Mouse (Mus musculus): ENCODE results near the gene Kcnj12. TPM values are rescaled to one million over a fixed set of nuclear protein-coding genes. Genes with fewer than 3 reads are reported as not detected.

The Kcnj12 gene
- total and polyA plus RNA-seq, 3 experiments: not detected

DNA sequence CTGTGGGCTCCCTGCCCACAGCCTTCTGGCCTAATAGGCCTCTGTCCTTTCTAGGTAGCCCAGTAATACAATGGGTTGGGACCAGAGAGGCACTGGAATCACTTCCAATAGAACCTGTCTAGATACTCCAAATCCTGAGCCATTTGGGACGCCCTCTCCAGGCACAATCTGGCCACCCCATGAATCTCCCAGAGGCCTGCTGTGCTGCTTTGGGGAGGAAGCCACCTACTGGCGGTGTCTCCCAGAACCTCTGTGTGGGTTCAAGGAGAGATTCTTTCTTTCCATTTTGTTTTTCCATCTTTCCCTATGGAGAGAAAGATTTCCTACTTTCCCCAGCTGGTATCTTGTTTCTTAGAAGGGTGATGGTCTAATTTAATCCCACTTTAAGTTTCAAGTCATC lies 46.1 kb upstream of the Kcnj12 start:
- H3K27ac ChIP-seq (ENCODE audit: insufficient read depth, low read depth): no peak overlapping the region
- no peak overlapping the region for H3K4me3 ChIP-seq (replicated peaks in 1 of 3; ENCODE audit: low read depth in 2 of 3, low read length in 2 of 3, poor library complexity in 1 of 3)
- in situ Hi-C loops (cut with MboI; ENCODE audit: low pct_ligation_motif_present, low pct_unique_long_range_greater_than_20kb, low sequenced_read_pairs) (no loop called here), dilution Hi-C loops (cut with MboI; ENCODE audit: extremely low pct_ligation_motif_present, extremely low pct_unique_long_range_greater_than_20kb, low sequenced_read_pairs) (no loop called here)
- H3K4me1 ChIP-seq (ENCODE audit: control insufficient read depth in 1 of 2, insufficient read depth in 2 of 2): peaks cover 0 to 21% of the 10 kb centered on the region in 2 experiments; a peak in 2 of 4 replicates
- no peak for DNase-seq (ENCODE audit: extremely low read depth)
- TF ChIP-seq SMC3 (IDR thresholded peaks at IDR 0.05; ENCODE audit: low read depth, low read length) (peak; percentile 37), USF2 (conservative IDR thresholded peaks at IDR 0.05; ENCODE audit: low read depth, low read length) (no peak), CTCF (conservative IDR thresholded peaks at IDR 0.05 in 1 of 2, IDR thresholded peaks at IDR 0.05 in 1 of 2; ENCODE audit: low read depth in 2 of 2, low read length in 2 of 2) (peak in 1 of 2 experiments; percentile 56; a peak in 2 of 4 replicates), CHD2 (IDR thresholded peaks at IDR 0.05; ENCODE audit: low read length) (no peak), JUN (IDR thresholded peaks at IDR 0.05; ENCODE audit: insufficient read depth, low read depth, low read length) (no peak), NELFE (IDR thresholded peaks at IDR 0.05; ENCODE audit: low read depth, low read length) (no peak), RAD21 (IDR thresholded peaks at IDR 0.05; ENCODE audit: low read depth, low read length) (peak; percentile 24), HCFC1 (IDR thresholded peaks at IDR 0.05; ENCODE audit: low read depth, low read length) (no peak)
- no peaks in the 10 kb centered on the region for H3K9me3 ChIP-seq (replicated peaks; ENCODE audit: low read length)
- H3K9ac ChIP-seq (ENCODE audit: insufficient read depth, low read depth): no peak overlapping the region
- no peak overlapping the region for H3K4me2 ChIP-seq (ENCODE audit: insufficient read depth, low read depth, poor library complexity, severe bottlenecking)
- no peaks in the 10 kb centered on the region for H3K27me3 ChIP-seq (replicated peaks)
- no peaks in the 10 kb centered on the region for H3K79me2 ChIP-seq (replicated peaks; ENCODE audit: control insufficient read depth, extremely low read depth, insufficient read depth, poor library complexity, severe bottlenecking)
- no peaks in the 10 kb centered on the region for H3K36me3 ChIP-seq (replicated peaks in 1 of 2; ENCODE audit: control insufficient read depth in 1 of 2, insufficient read depth in 1 of 2, low read length in 1 of 2)

DNA sequence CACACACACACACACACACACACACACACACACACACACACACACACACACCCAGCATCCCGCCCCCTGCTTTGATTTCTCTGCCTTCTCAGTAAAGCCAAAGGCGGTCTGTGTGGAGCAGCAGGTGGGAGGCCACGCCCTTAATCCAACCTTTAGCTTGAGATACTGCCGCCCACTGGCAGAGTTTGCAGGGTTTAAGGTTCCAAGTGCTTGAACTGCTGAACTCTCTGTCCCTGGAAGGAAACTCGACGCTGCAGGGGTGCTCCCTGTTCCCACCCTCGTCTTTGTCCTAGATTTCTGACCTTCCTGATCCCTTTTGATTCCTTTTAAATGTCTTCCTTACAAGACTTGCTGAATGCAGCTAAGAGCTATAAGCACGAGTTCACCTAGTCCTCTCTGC lies 45.6 kb upstream of the Kcnj12 start:
- peak; percentile 33 for DNase-seq (ENCODE audit: extremely low read depth)
- H3K4me3 ChIP-seq (replicated peaks in 1 of 3; ENCODE audit: low read depth in 2 of 3, low read length in 2 of 3, poor library complexity in 1 of 3): no peak overlapping the region
- no peak overlapping the region for H3K27ac ChIP-seq (ENCODE audit: insufficient read depth, low read depth)
- peaks cover 0 to 21% of the 10 kb centered on the region in 2 experiments; a peak in 2 of 4 replicates for H3K4me1 ChIP-seq (ENCODE audit: control insufficient read depth in 1 of 2, insufficient read depth in 2 of 2)
- in situ Hi-C loops (cut with MboI; ENCODE audit: low pct_ligation_motif_present, low pct_unique_long_range_greater_than_20kb, low sequenced_read_pairs) (no loop called here), dilution Hi-C loops (cut with MboI; ENCODE audit: extremely low pct_ligation_motif_present, extremely low pct_unique_long_range_greater_than_20kb, low sequenced_read_pairs) (no loop called here)
- H3K27me3 ChIP-seq (replicated peaks): no peaks in the 10 kb centered on the region
- H3K79me2 ChIP-seq (replicated peaks; ENCODE audit: control insufficient read depth, extremely low read depth, insufficient read depth, poor library complexity, severe bottlenecking): no peaks in the 10 kb centered on the region
- H3K4me2 ChIP-seq (ENCODE audit: insufficient read depth, low read depth, poor library complexity, severe bottlenecking): no peak overlapping the region
- peak; percentile 43 for TF ChIP-seq RAD21 (IDR thresholded peaks at IDR 0.05; ENCODE audit: low read depth, low read length)
- TF ChIP-seq CTCF (conservative IDR thresholded peaks at IDR 0.05 in 1 of 2, IDR thresholded peaks at IDR 0.05 in 1 of 2; ENCODE audit: low read depth in 2 of 2, low read length in 2 of 2): peak in 1 of 2 experiments; percentile 64; a peak in 2 of 4 replicates
- TF ChIP-seq SMC3 (IDR thresholded peaks at IDR 0.05; ENCODE audit: low read depth, low read length): peak; percentile 53
- TF ChIP-seq MYC (IDR thresholded peaks at IDR 0.05; ENCODE audit: low read depth, low read length): no peak
- TF ChIP-seq UBTF (IDR thresholded peaks at IDR 0.05; ENCODE audit: low read depth, low read length): no peak
- no peaks in the 10 kb centered on the region for H3K36me3 ChIP-seq (replicated peaks in 1 of 2; ENCODE audit: control insufficient read depth in 1 of 2, insufficient read depth in 1 of 2, low read length in 1 of 2)
- no peak overlapping the region for H3K9ac ChIP-seq (ENCODE audit: insufficient read depth, low read depth)
- H3K9me3 ChIP-seq (replicated peaks; ENCODE audit: low read length): no peaks in the 10 kb centered on the region

DNA sequence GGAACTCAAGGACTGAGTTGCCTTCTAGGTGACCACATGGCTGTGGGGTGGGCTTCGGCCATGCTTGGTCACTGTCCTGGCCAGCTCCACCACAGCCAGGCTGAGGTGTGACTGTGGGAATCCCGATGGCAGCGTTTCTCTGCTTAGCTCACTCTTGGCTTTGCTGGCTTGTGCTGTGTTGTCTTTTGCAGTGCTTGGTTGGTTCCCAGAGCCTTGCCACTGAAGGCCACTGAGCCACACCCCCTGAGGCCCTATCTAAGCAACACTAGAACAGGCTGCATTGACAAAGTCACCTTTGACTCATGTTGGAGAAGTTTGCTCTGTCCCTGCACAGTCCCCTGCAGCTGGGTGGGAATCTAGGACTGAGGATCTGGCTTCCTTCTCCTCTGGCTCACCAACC lies 45.2 kb upstream of the Kcnj12 start:
- no peaks in the 10 kb centered on the region for H3K79me2 ChIP-seq (replicated peaks; ENCODE audit: control insufficient read depth, extremely low read depth, insufficient read depth, poor library complexity, severe bottlenecking)
- no peak overlapping the region for H3K4me3 ChIP-seq (replicated peaks in 1 of 3; ENCODE audit: low read depth in 2 of 3, low read length in 2 of 3, poor library complexity in 1 of 3)
- no peaks in the 10 kb centered on the region for H3K27me3 ChIP-seq (replicated peaks)
- no peak overlapping the region for H3K27ac ChIP-seq (ENCODE audit: insufficient read depth, low read depth)
- no peak overlapping the region for H3K9ac ChIP-seq (ENCODE audit: insufficient read depth, low read depth)
- in situ Hi-C loops (cut with MboI; ENCODE audit: low pct_ligation_motif_present, low pct_unique_long_range_greater_than_20kb, low sequenced_read_pairs): no loop called here
- dilution Hi-C loops (cut with MboI; ENCODE audit: extremely low pct_ligation_motif_present, extremely low pct_unique_long_range_greater_than_20kb, low sequenced_read_pairs): no loop called here
- H3K4me2 ChIP-seq (ENCODE audit: insufficient read depth, low read depth, poor library complexity, severe bottlenecking): no peak overlapping the region
- H3K36me3 ChIP-seq (replicated peaks in 1 of 2; ENCODE audit: control insufficient read depth in 1 of 2, insufficient read depth in 1 of 2, low read length in 1 of 2): no peaks in the 10 kb centered on the region
- TF ChIP-seq E2F4 (IDR thresholded peaks at IDR 0.05; ENCODE audit: insufficient replicate concordance, low read depth, low read length) (no peak), USF2 (conservative IDR thresholded peaks at IDR 0.05; ENCODE audit: low read depth, low read length) (no peak), PAX5 (IDR thresholded peaks at IDR 0.05; ENCODE audit: low read length) (no peak), ZMIZ1 (IDR thresholded peaks at IDR 0.05; ENCODE audit: low read depth, low read length) (no peak), NRF1 (IDR thresholded peaks at IDR 0.05; ENCODE audit: low read depth, low read length) (no peak), CTCF (conservative IDR thresholded peaks at IDR 0.05 in 1 of 2, IDR thresholded peaks at IDR 0.05 in 1 of 2; ENCODE audit: low read depth in 2 of 2, low read length in 2 of 2) (no peak), IRF4 (IDR thresholded peaks at IDR 0.05; ENCODE audit: low read depth, low read length) (no peak), MAX (IDR thresholded peaks at IDR 0.05; ENCODE audit: low read length) (no peak), MAFK (IDR thresholded peaks at IDR 0.05; ENCODE audit: insufficient replicate concordance, low read length) (no peak), NELFE (IDR thresholded peaks at IDR 0.05; ENCODE audit: low read depth, low read length) (no peak), MYC (IDR thresholded peaks at IDR 0.05; ENCODE audit: low read depth, low read length) (no peak), JUND (conservative IDR thresholded peaks at IDR 0.05; ENCODE audit: low read depth, low read length) (no peak), POLR2A (IDR thresholded peaks at IDR 0.05; ENCODE audit: low read depth, low read length) (no peak), RCOR1 (conservative IDR thresholded peaks at IDR 0.05; ENCODE audit: low read depth, low read length) (no peak), ETS1 (conservative IDR thresholded peaks at IDR 0.05; ENCODE audit: low read depth, low read length) (no peak)
- no peaks in the 10 kb centered on the region for H3K9me3 ChIP-seq (replicated peaks; ENCODE audit: low read length)
- no peak for DNase-seq (ENCODE audit: extremely low read depth)
- peaks cover 0 to 21% of the 10 kb centered on the region in 2 experiments; a peak in 2 of 4 replicates for H3K4me1 ChIP-seq (ENCODE audit: control insufficient read depth in 1 of 2, insufficient read depth in 2 of 2)
